Mouse (Mus musculus) retina, postnatal 7 days (tissue): ENCODE measurements around the gene Hmx2.
A peak's percentile ranks its signal among the peaks of the same experiment; 100 is the strongest.

ENCODE experiments used
- DNase-seq: peaks from one replicate; pipeline ENCODE4 v3.0.0-alpha.2; 2012; ENCODE audit warnings: low read depth, low spot score

The Hmx2 gene

GRCm38 (mm10) chr7:131548473-131548872 is at the start of gene Hmx2:
Gene Hmx2 (plus strand): TSS chr7:131548773.
- no peak for DNase-seq

DNA sequence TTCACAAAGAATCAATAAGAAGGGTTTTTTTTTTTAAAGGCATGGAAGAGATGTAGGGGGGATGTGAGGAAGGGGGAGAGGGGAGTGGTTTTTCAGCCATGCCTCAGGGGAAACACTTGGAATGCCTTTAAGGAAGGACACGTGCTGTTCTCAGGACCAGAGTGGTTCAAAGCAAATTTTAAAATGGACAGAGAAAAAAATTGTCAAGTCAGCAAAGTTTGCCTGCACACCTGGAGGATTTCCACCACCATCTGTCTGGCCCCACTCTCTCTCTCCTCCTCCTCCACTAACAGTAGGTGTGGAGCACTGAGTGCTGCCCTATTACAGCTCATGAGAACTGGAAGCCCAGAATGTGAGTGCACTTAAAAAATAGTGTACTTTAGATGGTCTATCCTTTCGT is 44.8 kb upstream of the Hmx2 start:
- no peak for DNase-seq

- DNase-seq = peak; percentile 61
Observed at GRCm38 (mm10) chr7:131539979-131540378, 8.6 kb upstream of the Hmx2 start.

- DNase-seq = no peak
Observed at GRCm38 (mm10) chr7:131541184-131542114, 7.1 kb upstream of the Hmx2 start.

- DNase-seq = no peak
Observed at GRCm38 (mm10) chr7:131542115-131542871, 6.3 kb upstream of the Hmx2 start, which contains the start of gene Hmx3. Gene Hmx3 (plus strand): TSS chr7:131542867.

DNA sequence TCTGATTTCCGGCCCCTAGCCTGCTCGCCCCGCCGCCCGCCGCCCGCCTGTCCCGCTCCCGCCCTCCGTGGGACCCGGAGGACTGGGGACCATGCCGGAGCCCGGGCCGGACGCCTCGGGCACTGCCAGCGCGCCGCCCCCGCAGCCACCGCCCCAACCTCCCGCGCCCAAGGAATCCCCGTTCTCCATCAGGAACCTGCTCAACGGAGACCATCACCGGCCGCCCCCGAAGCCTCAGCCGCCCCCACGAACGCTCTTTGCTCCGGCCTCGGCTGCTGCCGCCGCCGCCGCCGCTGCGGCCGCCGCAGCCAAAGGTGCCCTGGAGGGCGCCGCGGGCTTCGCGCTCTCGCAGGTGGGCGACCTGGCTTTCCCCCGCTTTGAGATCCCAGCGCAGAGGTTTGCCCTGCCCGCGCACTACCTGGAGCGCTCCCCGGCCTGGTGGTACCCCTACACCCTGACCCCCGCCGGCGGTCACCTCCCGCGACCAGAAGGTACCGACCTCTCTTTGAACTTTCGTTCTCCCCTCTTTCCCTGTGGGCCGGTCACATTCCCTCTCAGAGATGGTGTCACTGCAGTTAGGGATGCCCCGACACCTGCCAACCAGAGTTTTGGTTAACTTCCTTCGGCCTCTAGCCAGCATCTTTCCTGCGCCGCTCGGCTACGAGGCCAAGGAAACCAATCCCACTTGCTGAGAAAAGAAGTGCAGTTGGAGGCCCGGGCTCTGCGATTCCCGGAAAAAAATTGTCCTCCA is 5.5 kb upstream of the Hmx2 start:
- no peak for DNase-seq

GRCm38 (mm10) chr7:131543623-131544481 is 4.7 kb upstream of the Hmx2 start:
- no peak for DNase-seq

- no peak for DNase-seq
Observed at GRCm38 (mm10) chr7:131544871-131545270, 3.7 kb upstream of the Hmx2 start.

GRCm38 (mm10) chr7:131545701-131546385 is 2.7 kb upstream of the Hmx2 start:
- no peak for DNase-seq

- no peak for DNase-seq
Observed at GRCm38 (mm10) chr7:131546423-131546822, 2.1 kb upstream of the Hmx2 start.

DNA sequence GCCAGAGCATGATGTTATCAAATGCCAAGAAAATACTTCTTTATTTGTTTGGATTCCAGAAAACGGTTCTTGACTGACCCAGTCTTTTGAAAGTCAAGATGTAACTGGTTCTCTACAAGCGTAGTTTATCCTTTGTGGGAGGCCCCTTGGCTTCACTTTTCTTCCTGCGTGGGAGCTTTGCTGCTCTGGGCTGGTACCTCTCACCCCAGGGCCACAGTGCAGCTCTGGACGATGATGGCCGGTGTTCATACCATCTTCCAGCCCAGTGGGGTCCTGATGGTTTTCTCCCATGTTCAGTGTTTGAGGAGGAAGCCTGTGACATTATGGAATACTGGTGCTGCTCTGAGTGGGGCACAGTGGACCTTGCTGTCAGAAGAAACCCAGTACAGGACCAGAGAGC is 1.1 kb upstream of the Hmx2 start:
- no peak for DNase-seq

- DNase-seq = no peak
Observed at GRCm38 (mm10) chr7:131551471-131551870, 2.9 kb downstream of the Hmx2 start.

- no peak for DNase-seq
Observed at GRCm38 (mm10) chr7:131551931-131552741, 3.6 kb downstream of the Hmx2 start.

DNA sequence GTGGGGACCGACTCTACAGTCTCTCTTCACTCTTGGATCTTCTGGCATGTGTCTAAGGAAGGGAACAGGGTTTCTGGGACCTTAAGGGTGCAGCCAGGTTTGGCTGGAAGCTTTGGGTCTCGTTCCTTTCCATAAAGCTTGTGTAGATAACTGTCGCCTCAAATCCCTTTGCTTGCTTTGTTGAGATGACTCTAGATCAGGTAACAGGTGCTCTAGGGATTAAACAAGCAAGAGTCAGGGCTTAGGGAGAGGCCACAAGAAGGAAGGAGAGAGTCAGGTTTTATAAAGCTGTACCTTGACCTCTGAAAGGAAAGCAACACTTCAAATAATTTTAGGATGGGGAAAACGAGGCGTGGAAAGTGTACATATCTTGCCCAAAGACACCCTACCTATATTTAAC is 4.2 kb downstream of the Hmx2 start:
- no peak for DNase-seq

DNA sequence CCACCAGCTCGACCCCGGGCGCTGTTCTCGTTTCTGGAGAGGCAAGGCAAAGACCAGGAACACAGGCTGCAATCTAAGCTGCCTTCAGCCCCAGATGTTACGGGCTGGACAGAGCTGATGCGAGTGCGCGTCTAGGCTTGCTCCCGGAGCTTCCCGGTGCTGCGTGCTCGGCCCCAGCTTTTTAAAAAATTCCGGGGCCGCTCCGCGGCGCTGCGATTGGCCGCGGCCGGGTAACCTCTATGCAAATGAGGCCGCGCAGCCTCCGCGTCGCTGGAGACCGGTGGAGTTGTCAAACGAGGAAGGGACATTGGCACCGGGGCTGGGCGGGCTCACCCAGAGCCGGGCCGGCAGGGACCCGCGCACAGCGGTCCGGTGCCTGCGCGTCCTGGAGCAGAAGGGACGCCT is 5.2 kb downstream of the Hmx2 start:
- no peak for DNase-seq

DNA sequence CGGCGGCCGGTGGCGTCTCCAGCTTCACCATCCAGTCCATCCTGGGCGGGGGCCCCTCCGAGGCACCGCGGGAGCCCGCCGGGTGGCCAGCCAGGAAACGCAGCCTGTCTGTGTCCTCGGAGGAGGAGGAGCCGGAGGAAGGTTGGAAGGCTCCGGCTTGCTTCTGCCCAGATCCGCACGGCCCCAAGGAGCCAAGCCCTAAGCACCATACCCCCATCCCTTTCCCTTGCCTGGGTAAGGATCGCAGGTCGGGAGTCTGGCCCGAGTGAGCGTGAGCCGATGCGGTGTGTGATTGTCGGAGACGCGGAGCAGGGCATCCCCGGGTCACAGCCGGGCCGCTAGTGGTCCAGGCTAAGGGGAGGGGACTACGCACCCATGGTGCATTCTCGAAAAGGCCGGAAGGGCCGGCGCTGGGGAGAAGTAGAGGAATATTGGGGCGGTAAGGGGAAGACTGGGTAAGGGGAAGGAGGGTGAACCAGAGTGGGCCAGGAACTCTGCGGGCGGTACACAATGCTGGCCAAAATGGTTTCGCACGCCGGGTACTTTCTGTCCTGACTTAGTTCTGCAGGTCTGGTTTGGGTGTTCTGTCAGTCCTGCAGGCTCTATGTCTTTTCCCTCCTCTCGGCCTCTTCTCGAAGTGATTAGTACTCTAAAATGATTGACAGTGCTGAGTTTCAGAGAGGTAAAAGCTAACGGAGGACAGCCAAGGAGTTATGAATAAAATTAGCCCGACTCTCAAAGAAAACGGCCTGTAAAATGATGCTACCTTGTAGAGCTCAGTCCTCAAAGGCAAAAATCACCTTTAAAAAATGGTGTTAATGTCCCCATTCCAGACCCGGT is 6.0 kb downstream of the Hmx2 start:
- no peak for DNase-seq

GRCm38 (mm10) chr7:131555301-131556081 is 6.9 kb downstream of the Hmx2 start:
- no peak for DNase-seq

GRCm38 (mm10) chr7:131556116-131556515 is 7.5 kb downstream of the Hmx2 start:
- DNase-seq = no peak
